Mouse (Mus musculus): Measurements from ENCODE around the gene Map4k4. TPM values are rescaled to one million over a fixed set of nuclear protein-coding genes. Genes with fewer than 3 reads are reported as not detected.

Gene Map4k4
- polyA plus RNA-seq, 1 experiment from 2014 or later, result 42.6 TPM

DNA sequence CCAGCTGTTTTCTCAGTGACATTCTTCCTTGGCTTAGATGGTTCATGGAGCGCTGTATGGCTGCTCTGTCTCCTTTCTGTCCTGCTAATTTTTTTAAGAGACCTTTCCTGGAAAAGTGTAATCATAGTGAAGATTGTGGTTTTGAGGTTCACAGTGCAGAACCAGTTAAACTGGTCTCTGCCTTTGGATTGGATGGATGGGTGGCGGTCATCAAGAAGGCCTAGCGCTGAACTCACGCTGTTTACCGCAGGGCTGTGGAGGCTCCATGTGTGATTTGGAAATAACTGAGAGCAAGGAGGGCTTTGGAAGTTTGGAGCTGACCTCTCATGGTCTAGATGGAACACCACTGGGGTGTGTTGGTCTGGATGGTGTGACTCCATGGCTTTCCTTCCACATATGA, 56.0 kb downstream of the Map4k4 start:
- Histone ChIP-seq H3K4me1 (replicated peaks) (peaks cover 74% of the 10 kb centered on the region), H3K27ac (replicated peaks) (no peak overlapping the region)
- 0 out of 2 replicates have a peak, but pooled peaks have one; percentile 6 for ATAC-seq (ENCODE audit: low FRiP score, low read depth)

GRCm38 (mm10) chr1:39957981-39958380, 57.3 kb downstream of the Map4k4 start:
- Histone ChIP-seq H3K4me1 (replicated peaks) (peaks cover 71% of the 10 kb centered on the region), H3K4me2 (no peak overlapping the region), H3K36me3 (peaks cover 4% of the 10 kb centered on the region), H3K9ac (no peak overlapping the region), H3K27ac (replicated peaks) (no peak overlapping the region), H3K27me3 (no peaks in the 10 kb centered on the region), H3K9me3 (no peaks in the 10 kb centered on the region), H3K4me3 (no peak overlapping the region)
- WGBS, result 68% methylated on average over 7 of the region's 7 CpGs
- ATAC-seq (ENCODE audit: low FRiP score, low read depth), result no peak

More for the DNA sequence above, 56.0 kb downstream of the Map4k4 start:
- 77% methylated on average over 5 of the region's 5 CpGs for WGBS
- no peaks in the 10 kb centered on the region for H3K36me3 ChIP-seq
- H3K9ac ChIP-seq, result no peak overlapping the region
- H3K4me3 ChIP-seq, result no peak overlapping the region
- H3K27me3 ChIP-seq, result no peaks in the 10 kb centered on the region
- no peak overlapping the region for H3K4me2 ChIP-seq
- no peaks in the 10 kb centered on the region for H3K9me3 ChIP-seq

GRCm38 (mm10) chr1:39960623-39961022, 59.9 kb downstream of the Map4k4 start:
- Histone ChIP-seq H3K4me3 (no peak overlapping the region), H3K9me3 (no peaks in the 10 kb centered on the region), H3K4me2 (no peak overlapping the region), H3K36me3 (peaks cover 13% of the 10 kb centered on the region), H3K9ac (no peak overlapping the region), H3K4me1 (replicated peaks) (peaks cover 74% of the 10 kb centered on the region), H3K27me3 (no peaks in the 10 kb centered on the region), H3K27ac (replicated peaks) (no peak overlapping the region)
- 0 out of 2 replicates have a peak, but pooled peaks have one; percentile 15 for ATAC-seq (ENCODE audit: low FRiP score, low read depth)
- WGBS, result 84% methylated on average over 1 of the region's 1 CpGs

- H3K9ac ChIP-seq, result no peak overlapping the region
- H3K36me3 ChIP-seq, result peaks cover 13% of the 10 kb centered on the region
- H3K9me3 ChIP-seq, result no peaks in the 10 kb centered on the region
- 85% methylated on average over 6 of the region's 6 CpGs for WGBS
- H3K4me3 ChIP-seq, result no peak overlapping the region
- peaks cover 72% of the 10 kb centered on the region for H3K4me1 ChIP-seq (replicated peaks)
- H3K4me2 ChIP-seq, result no peak overlapping the region
- H3K27ac ChIP-seq (replicated peaks), result no peak overlapping the region
- H3K27me3 ChIP-seq, result no peaks in the 10 kb centered on the region
- no peak for ATAC-seq (ENCODE audit: low FRiP score, low read depth)
Observed at GRCm38 (mm10) chr1:39961113-39961512, 60.4 kb downstream of the Map4k4 start.

DNA sequence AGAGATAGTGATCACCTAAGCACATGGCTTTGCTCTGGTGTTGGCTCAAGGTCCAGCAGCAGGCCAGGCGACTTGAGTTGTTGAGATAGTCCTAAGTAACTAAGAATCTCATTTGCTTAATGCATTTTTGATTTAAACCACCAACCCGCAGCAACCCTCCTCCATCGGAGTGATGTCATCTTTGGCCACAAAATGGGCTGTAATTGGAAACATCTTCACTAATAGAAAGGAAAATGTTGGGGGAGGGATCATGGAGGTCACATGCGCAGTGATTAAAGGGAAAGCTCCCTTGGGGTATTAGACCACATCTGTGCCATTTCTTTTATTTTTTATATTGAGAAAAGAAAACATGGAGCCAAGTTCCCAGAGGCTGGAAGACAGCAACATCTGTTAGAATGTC, 61.6 kb downstream of the Map4k4 start:
- no peak for ATAC-seq (ENCODE audit: low FRiP score, low read depth)
- Histone ChIP-seq H3K4me1 (replicated peaks) (peaks cover 63% of the 10 kb centered on the region), H3K27ac (replicated peaks) (no peak overlapping the region), H3K27me3 (no peaks in the 10 kb centered on the region), H3K4me3 (no peak overlapping the region), H3K4me2 (no peak overlapping the region), H3K9me3 (no peaks in the 10 kb centered on the region), H3K9ac (no peak overlapping the region), H3K36me3 (peaks cover 16% of the 10 kb centered on the region)
- WGBS, result 58% methylated on average over 4 of the region's 4 CpGs

GRCm38 (mm10) chr1:39962840-39963239, 62.1 kb downstream of the Map4k4 start:
- ATAC-seq (ENCODE audit: low FRiP score, low read depth), result no peak
- H3K27ac ChIP-seq (replicated peaks), result 0 out of 2 replicates have a peak overlapping the region, but pooled peaks have one; percentile 23
- H3K9ac ChIP-seq, result no peak overlapping the region
- no peaks in the 10 kb centered on the region for H3K9me3 ChIP-seq
- H3K4me2 ChIP-seq, result no peak overlapping the region
- no peaks in the 10 kb centered on the region for H3K27me3 ChIP-seq
- WGBS, result 85% methylated on average over 8 of the region's 8 CpGs
- no peak overlapping the region for H3K4me3 ChIP-seq
- peaks cover 57% of the 10 kb centered on the region for H3K4me1 ChIP-seq (replicated peaks)
- peaks cover 16% of the 10 kb centered on the region for H3K36me3 ChIP-seq

DNA sequence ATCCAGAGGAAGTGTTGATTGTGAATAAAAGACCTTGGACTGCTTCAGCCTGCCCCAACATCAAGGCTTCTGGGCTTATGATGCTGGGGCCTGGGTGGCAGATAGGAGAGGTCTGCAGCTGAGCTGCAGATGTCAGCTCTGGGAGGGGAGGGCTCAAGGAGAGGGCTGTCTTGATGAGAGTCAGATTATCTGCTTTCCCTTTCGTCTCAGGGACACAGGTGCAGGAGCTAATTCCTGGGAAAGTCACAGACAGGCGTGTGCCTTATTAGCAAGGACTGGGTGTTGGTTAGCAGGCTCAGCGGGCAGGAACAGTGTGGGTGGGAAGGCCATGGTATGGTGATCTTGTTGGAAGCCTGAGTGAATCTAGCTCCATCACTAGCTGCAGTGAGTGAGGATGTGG, 63.1 kb downstream of the Map4k4 start:
- Histone ChIP-seq H3K4me3 (no peak overlapping the region), H3K36me3 (peaks cover 16% of the 10 kb centered on the region), H3K27me3 (no peaks in the 10 kb centered on the region), H3K4me1 (replicated peaks) (peaks cover 50% of the 10 kb centered on the region), H3K27ac (replicated peaks) (peak overlapping the region; percentile 23; the same call in 1 of the 2 replicates), H3K9ac (no peak overlapping the region), H3K9me3 (no peaks in the 10 kb centered on the region), H3K4me2 (no peak overlapping the region)
- no peak for ATAC-seq (ENCODE audit: low FRiP score, low read depth)
- WGBS, result 47% methylated on average over 3 of the region's 3 CpGs

DNA sequence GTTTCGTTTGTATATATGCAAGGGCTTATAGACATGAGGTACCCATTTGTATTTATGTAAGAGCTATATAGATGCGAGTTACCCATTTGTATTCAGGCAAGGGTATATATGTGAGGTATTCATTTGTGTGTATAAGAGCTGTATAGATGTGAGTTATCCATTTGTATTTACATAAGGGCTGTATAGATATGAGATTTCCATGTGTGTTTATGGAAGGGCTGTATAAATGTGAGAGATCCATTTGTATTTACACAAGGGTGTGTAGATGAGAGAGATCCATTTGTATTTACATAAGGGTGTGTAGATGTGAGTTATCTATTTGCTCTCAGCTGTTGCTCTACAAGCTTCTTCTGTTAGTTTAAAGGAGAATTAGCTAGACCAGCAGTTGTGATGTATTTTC, 63.7 kb downstream of the Map4k4 start:
- 93% methylated on average over 2 of the region's 2 CpGs for WGBS
- peaks cover 50% of the 10 kb centered on the region for H3K4me1 ChIP-seq (replicated peaks)

GRCm38 (mm10) chr1:39965461-39965860, 64.7 kb downstream of the Map4k4 start:
- Histone ChIP-seq H3K36me3 (peaks cover 16% of the 10 kb centered on the region), H3K4me3 (no peak overlapping the region), H3K27me3 (no peaks in the 10 kb centered on the region), H3K4me2 (no peak overlapping the region), H3K4me1 (replicated peaks) (peaks cover 50% of the 10 kb centered on the region), H3K9ac (no peak overlapping the region), H3K9me3 (no peaks in the 10 kb centered on the region), H3K27ac (replicated peaks) (no peak overlapping the region)
- WGBS, result 46% methylated on average over 3 of the region's 3 CpGs
- no peak for ATAC-seq (ENCODE audit: low FRiP score, low read depth)

More for the DNA sequence above, 63.7 kb downstream of the Map4k4 start:
- no peak overlapping the region for H3K27ac ChIP-seq (replicated peaks)
- H3K9ac ChIP-seq, result no peak overlapping the region
- no peak overlapping the region for H3K4me3 ChIP-seq
- no peaks in the 10 kb centered on the region for H3K9me3 ChIP-seq
- ATAC-seq (ENCODE audit: low FRiP score, low read depth), result no peak
- H3K36me3 ChIP-seq, result peaks cover 16% of the 10 kb centered on the region
- no peak overlapping the region for H3K4me2 ChIP-seq
- H3K27me3 ChIP-seq, result no peaks in the 10 kb centered on the region

DNA sequence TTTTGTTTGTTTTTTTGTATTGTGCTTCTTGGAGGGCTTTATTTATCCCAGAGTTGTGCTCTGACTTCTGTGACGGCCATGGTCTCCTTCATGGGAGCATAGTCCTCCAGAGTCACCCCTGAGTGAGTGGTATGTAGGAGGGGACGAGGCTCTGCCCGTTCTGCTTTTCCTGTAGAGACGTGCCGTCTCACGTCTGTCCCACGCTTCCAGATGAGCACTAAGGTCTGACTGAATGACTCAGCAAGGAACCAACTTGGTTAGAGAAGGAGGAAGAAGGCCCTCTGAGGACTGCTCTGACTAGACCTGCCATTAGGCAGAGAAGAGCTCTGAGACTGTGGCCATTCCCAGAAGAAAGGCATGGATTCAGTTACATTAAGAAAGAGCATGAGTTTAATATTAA, 68.3 kb downstream of the Map4k4 start:
- 0 out of 2 replicates have a peak overlapping the region, but pooled peaks have one; percentile 42 for H3K27ac ChIP-seq (replicated peaks)

GRCm38 (mm10) chr1:39969771-39970406, 69.2 kb downstream of the Map4k4 start:
- Histone ChIP-seq H3K9me3 (no peaks in the 10 kb centered on the region), H3K4me3 (no peak overlapping the region), H3K4me1 (replicated peaks) (peaks cover 39% of the 10 kb centered on the region), H3K36me3 (peaks cover 8% of the 10 kb centered on the region), H3K27me3 (no peaks in the 10 kb centered on the region), H3K4me2 (no peak overlapping the region), H3K27ac (replicated peaks) (peak overlapping the region; percentile 32; the same call in 1 of the 2 replicates), H3K9ac (no peak overlapping the region)
- 49% methylated on average over 2 of the region's 2 CpGs for WGBS
- ATAC-seq (ENCODE audit: low FRiP score, low read depth), result 0 out of 2 replicates have a peak, but pooled peaks have one; percentile 11

More for the DNA sequence above, 68.3 kb downstream of the Map4k4 start:
- Histone ChIP-seq H3K9ac (no peak overlapping the region), H3K9me3 (no peaks in the 10 kb centered on the region), H3K27me3 (no peaks in the 10 kb centered on the region), H3K4me1 (replicated peaks) (peaks cover 42% of the 10 kb centered on the region), H3K4me2 (no peak overlapping the region), H3K36me3 (peaks cover 3% of the 10 kb centered on the region; the same call in 1 of the 2 replicates), H3K4me3 (no peak overlapping the region)
- ATAC-seq (ENCODE audit: low FRiP score, low read depth), result no peak
- WGBS, result 54% methylated on average over 7 of the region's 7 CpGs

- Histone ChIP-seq H3K4me2 (no peak overlapping the region), H3K36me3 (peaks cover 17% of the 10 kb centered on the region), H3K9ac (no peak overlapping the region), H3K4me1 (replicated peaks) (peaks cover 42% of the 10 kb centered on the region), H3K9me3 (no peaks in the 10 kb centered on the region), H3K27ac (replicated peaks) (peak overlapping the region; percentile 51; the same call in 1 of the 2 replicates), H3K27me3 (no peaks in the 10 kb centered on the region), H3K4me3 (no peak overlapping the region)
- WGBS, result 69% methylated on average over 7 of the region's 7 CpGs
- ATAC-seq (ENCODE audit: low FRiP score, low read depth), result no peak
Observed at GRCm38 (mm10) chr1:39972411-39972810, 71.7 kb downstream of the Map4k4 start.
